Mouse (Mus musculus) frontal cortex, postnatal 14 days (tissue): Measurements from ENCODE around the gene Uroc1.

Experiments used
- DNase-seq, 2 experiments: peaks; one replicate each; pipeline ENCODE4 v3.0.0; 2022; ENCODE audit warnings: low spot score in 2 of 2

Uroc1 gene

DNA sequence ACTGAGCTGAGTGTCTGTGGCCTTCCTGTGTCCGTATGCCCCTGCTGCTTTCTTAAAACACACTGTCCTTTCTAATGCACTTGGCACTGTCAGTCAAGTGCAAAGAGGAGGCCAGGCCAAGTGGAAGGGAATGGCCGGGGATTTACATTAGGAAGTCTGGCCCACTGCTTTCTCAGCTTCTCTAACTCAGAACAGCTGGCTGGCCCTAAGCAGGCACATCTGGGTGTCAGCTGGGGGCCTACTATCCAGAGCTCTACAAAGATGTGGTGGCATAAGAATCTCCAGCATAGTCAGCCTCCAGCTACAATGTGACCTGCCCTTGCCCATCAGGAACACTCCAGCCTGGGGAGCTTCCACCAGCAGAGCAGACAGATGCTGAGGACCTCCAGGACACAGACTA lies 16.9 kb downstream of the Uroc1 start:
- no peak for DNase-seq

- DNase-seq: no peak
Observed at GRCm38 (mm10) chr6:90358142-90358541, 25.1 kb downstream of the Uroc1 start.

DNA sequence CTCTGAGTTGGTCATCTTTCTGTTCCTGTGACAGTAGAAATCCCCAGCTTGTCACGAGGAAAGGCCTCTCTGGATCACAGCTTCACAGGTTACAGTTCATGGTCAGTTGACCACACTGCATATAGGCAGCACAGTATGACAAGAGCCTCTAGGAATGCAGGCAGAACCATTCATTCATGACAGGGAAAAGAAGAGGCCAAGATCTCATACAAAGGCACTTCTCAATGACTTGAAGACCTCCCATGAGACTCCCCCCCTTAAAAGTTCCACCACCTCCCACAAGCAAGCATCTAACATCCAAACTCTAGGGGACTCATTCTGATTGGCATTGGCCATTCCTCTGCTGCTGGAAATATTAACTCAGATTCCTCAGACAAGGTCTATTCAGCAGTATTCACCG lies 26.4 kb downstream of the Uroc1 start:
- DNase-seq: no peak

DNA sequence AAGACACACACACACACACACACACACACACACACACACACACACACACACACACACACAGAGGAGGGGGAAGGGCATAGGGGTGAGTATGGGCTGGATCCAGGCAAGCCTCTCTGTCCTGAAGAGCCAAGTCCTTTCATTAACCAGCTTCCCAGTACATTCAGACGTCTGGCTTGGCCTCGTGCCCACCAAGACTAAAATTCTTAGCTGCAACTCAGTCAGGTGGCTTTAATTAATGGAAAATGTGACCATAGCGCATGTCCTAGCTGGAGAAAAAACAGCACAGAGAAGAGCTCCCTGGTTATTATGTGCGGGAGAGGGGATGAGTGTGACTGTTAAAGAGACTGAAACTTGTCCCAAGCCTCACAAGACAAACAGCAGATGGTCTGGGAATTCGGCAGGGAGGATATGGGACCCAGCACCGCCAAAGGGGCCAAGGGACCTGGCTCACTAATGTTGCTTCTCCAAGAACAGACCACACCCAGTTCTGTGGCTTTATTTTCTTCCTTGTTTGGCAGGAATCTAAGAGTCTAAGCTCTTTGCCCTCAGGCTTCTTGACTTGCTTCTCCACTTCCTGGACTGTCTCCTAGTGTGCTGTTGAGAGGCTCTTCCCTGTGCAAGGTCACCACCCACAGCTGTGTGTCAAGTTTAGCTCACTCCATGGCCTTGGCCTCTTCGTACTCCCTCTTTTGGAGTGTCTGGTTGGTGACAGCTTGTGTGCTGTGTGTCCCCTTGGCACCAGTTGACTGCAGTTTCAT lies 27.1 kb downstream of the Uroc1 start:
- DNase-seq: no peak

DNA sequence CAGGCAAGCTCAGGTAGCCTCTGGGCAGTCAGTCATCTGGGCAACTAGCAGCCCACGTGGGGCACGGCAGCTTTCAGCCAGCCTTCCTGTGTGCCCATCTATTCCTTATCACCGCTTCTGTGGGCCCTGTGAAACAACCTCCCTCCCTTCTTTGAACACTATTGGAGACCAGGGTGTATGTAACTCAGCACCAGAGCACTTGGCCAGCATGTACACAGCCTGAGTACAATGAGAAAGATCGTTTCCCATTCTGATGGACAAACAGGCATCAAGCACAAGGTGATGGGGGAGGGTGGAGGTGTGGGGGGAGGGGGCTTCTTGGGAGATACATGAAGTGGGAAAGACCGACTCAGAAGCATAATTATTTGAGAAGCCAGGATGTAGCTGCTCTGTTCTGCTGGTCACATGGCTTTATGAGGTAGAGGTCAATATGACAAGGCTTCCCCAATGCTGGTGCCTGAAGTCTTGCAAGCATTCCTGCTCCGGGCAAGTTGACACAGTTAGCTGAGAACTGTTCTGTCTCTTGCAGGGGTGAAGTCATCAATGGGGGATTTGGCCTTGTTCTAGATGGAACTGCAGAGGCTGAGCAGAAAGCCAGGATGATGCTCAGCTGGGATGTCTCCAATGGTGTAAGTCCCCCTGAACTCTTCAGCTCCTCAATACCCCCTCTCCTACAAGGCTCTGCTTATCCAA lies 28.0 kb downstream of the Uroc1 start:
- DNase-seq: no peak

DNA sequence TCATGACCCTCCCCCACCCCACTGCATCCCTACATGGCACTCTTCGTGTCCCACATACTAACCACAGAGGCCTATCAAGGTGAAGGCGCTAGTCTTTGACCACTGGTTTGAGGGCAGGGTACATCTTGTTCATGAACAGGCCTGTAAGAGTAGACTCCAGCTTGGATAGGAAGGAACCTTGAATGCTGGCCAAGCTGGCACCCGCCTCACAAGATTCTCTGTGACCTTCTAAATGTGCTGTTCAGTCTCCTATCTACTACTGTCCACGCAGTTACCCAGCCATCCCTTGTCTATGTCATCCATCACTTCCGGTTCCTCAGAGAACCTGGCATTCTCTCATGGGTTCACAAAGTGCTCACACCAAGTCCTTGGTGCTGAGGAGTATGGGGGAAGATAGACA lies 30.2 kb downstream of the Uroc1 start:
- no peak for DNase-seq

- peak; percentile 98 to 100 for DNase-seq
Observed at GRCm38 (mm10) chr6:90368976-90369724, 36.1 kb downstream of the Uroc1 start, which contains the start of gene Zxdc. Gene Zxdc (plus strand): TSS chr6:90369492.

DNA sequence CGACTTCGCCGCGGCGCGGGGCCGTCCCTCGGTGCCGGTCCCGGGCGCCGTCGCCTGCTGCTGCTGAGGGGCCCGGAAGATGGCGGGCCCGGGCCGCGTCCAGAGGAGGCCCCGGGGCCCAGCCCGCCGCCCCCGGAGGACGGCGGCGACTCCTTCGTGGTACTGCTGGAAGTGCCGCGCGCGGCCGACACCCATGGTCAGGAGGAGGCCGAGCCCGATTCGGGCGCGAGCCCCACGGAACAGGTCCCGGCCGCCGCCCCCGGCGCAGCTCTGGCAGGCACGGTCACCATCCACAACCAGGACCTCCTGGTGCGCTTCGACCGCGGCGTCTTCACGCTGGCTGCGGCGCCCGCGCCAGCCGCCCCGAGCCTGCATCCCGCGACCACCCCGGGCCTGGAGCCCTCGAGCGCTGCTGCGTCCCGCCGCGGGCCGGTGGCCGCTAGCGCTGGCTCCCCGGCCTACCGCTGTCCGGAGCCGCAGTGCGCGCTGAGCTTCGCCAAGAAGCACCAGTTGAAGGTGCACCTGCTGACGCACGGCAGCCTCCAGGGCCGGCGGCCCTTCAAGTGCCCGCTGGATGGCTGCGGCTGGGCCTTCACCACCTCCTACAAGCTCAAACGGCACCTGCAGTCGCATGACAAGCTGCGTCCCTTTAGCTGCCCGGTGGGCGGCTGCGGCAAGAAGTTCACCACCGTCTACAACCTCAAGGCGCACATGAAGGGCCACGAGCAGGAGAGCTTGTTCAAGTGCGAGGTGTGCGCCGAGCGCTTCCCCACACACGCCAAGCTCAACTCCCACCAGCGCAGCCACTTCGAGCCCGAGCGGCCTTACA lies 36.9 kb downstream of the Uroc1 start:
- DNase-seq: peak; percentile 25 to 28

DNA sequence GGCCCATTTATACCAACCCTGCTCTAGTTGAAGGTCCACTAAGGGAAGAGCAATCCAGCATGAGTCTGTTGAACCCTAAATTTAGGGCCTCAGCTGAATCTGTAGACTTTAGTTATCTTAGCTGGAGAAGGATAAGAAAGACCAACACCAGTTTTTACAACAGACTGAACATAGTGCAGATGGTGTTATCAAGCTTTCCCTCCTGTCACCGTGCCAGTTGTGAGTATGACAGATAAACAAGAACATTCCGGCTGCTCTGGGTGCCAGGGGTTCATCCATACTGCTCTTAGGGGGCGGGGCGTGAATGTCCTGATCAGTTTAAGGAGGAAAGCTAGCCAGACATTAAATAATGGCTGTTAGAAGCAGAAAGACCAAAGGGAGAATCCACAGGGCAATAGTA lies 41.6 kb downstream of the Uroc1 start:
- no peak for DNase-seq

DNA sequence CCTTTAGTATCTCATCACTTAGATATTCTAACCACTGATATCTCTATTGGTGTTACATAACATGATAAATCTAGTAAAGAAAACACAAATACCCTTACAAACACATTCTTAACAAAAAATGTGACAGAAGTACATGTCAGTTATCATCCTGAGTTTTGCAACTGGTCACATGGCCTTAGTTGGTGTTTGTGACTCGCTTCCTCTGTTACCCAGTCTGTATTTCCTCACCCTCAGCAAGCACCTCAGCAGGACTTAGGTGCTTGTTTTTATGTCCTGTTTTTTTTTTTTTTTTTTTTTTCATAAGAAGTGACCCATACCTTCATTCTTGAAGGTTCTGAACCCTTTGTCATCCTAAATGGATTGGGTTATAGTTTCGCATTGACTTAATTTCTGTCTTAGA lies 44.6 kb downstream of the Uroc1 start:
- no peak for DNase-seq

DNA sequence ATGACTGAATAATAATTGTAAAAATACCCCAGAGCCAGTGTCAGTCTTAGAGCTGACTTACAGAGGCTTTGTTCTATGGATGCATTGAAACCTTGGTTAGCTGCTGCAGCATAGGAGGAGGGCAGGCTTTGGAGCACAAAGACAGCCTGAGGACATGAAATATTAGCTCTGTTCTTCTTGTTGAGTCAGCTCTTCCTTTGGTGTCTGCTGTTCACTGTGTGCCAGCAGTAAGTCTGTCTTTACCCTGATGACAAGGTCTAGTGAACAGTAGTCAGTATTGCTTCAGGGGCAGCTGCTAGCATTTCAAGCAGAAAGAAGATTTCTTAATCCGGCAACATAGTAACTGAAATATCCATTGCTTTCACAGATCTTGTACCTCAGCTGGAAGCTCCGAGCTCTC lies 48.4 kb downstream of the Uroc1 start:
- no peak for DNase-seq

DNA sequence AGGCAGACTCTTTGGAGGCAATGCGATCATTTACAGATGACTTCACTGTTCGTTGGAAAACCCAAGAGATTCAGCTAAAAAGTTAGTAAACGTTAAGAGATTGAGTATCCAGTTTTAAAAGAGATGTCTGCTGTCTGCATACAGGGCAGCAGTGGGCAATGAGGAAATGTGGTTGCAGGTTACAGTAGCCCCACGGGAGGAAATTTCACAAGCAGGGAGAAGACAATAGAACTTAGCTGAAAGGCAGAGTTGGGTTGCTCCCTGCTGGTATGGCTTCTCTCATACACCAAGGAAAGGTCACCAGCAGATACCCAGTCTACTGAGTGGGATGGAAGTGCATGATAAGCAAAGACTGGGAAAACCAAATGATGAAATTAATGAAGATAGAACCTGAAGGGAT lies 57.5 kb downstream of the Uroc1 start:
- DNase-seq: no peak

DNA sequence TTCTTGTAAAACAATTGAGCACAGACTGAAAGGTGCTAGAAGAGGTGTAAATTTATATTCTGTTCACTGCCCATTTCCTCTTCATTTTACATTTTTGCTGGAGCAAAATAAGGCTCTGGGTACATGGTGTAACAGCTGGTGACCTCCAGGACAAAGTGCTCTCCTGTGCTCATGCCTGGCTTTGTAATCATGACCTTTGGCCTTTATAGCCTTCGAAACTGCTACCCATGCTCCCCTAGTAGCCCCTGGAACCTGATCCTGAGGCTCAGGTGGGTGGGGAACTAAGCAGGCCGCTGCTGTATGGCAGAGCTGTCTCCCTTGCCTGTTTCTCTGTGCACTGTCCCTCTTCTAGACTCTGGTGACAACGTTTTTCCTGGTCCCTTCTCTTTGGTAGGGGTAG lies 60.9 kb downstream of the Uroc1 start:
- DNase-seq: no peak

GRCm38 (mm10) chr6:90395751-90396150 lies 62.7 kb downstream of the Uroc1 start:
- no peak for DNase-seq

DNA sequence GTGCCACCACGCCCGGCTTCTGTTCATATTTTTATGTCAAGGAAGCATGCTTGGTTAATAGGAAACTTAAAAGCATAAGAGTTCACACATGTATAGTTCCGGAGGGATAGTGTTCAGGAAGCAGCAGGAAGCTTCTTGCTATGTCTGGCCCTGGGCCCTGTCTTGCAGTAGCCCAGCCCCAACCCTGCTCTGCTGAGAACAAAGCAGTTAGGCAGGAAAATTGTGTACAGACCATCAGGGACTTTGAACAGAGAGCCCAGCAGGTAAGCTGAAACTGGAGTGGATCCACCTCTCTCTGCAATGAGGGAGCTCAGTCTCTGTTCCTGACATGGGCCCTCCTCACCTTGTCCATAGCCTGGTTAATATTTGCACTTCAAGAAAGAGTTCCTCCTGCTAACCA lies 64.2 kb downstream of the Uroc1 start:
- DNase-seq: no peak

DNA sequence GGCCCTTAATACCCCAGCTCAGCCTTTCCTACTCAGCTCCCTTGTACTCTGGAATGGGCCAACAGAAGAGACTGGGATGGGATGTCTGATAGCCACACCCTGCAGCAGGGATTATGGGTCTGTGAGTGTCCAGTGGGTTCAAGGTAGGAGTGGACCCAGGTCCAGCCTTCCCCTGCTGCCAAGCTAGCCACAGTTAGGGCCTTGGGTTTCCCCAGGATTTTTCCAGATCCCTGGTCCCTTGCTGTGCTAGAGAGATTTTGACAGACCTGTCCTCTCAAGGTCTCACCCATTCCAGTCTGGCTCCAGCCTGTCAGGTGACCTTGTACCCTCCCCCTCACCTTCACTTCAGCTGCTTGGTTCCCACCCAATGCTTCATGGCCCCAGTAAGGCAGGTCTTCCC lies 75.5 kb downstream of the Uroc1 start:
- DNase-seq: no peak

GRCm38 (mm10) chr6:90410972-90411371 lies 77.9 kb downstream of the Uroc1 start:
- no peak for DNase-seq

- no peak for DNase-seq
Observed at GRCm38 (mm10) chr6:90411926-90412325, 78.8 kb downstream of the Uroc1 start.
